In the genomic region with DNA sequence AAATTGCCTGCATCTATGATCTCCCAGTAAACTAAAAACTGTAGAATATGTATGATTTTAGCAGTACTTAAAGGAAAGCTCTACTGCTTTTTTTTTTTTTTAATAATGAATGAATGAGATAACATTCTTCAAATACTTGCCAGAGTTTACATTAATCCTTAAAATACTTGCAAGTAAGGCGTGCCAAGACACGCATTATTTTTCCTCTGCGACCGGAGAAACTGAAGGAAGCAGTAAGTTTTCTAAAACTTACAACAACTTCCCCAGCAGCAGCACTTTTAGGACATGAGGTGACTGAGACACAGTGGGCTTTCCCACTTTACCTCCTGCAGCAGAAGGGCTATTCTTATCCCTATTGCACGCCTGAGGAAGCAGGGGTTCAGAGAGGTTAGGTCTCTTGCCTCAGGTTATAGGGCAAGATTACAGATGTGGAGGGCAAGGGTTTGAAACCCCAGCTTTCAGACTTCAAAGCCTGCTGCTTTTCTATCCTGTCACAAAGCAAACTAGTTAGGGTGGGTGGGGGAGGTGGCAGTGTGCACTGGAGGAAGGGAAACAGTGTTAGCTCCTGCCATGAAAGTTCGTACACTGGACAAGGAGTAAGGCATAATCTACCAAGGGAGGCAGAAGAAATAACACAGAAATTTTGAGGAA, we compare ENCODE assay signal across 13 mouse cellular contexts.
DNase-seq lines count a peak whose midpoint lies in the region; ATAC-seq and TF ChIP-seq lines count a peak whose summit lies in the region.
"Had no signal": no experiment of that assay in that cellular context is flagged by ENCODE, and none has a peak within 500 bp of the region (broad histone marks: within the 10 kb centered on the region; RNA-seq: fewer than 3 reads in every experiment).

No protein-coding gene starts in this region.

- no peak for TF ChIP-seq CTCF in thymus, adult 2 months (IDR thresholded peaks at IDR 0.05; ENCODE audit: borderline replicate concordance, control insufficient read depth, extremely low read depth, insufficient read depth, low read length, poor library complexity)

- ATAC-seq in forebrain, embryonic 16.5 days: no peak
- ATAC-seq in kidney, embryonic 15.5 days (replicated peaks; ENCODE audit: low FRiP score): peak; percentile 79
- peak; percentile 18 for ATAC-seq in inflammation-experienced regulatory T-cells, adult 6 months
- ATAC-seq: midbrain, embryonic 15.5 days had no signal

- no peak overlapping the region for H3K9ac ChIP-seq in forebrain, embryonic 16.5 days (replicated peaks; ENCODE audit: low read depth, low read length)
- no peak overlapping the region for H3K9ac ChIP-seq in kidney, embryonic 15.5 days
- H3K9ac ChIP-seq: hindbrain, embryonic 12.5 days; midbrain, embryonic 15.5 days had no signal

- 38% methylated on average over 6 of the region's 6 CpGs for WGBS in forebrain, embryonic 10.5 days
- WGBS in forebrain, embryonic 16.5 days: 48% methylated on average over 6 of the region's 6 CpGs
- WGBS in kidney, embryonic 15.5 days: 15% methylated on average over 6 of the region's 6 CpGs
- 85% methylated on average over 6 of the region's 6 CpGs for WGBS in thymus, adult 2 months

- no peaks in the 10 kb centered on the region for H3K36me3 ChIP-seq in forebrain, embryonic 10.5 days (replicated peaks)
- H3K36me3 ChIP-seq in forebrain, embryonic 16.5 days (ENCODE audit: control insufficient read depth, insufficient read depth): no peaks in the 10 kb centered on the region
- H3K36me3 ChIP-seq in kidney, embryonic 15.5 days: no peaks in the 10 kb centered on the region
- no peaks in the 10 kb centered on the region for H3K36me3 ChIP-seq in thymus, adult 2 months (ENCODE audit: control insufficient read depth, insufficient read depth, low read length)
- H3K36me3 ChIP-seq: hindbrain, embryonic 12.5 days; midbrain, embryonic 15.5 days had no signal

- no peak for TF ChIP-seq POLR2A in thymus, adult 2 months (IDR thresholded peaks at IDR 0.05; ENCODE audit: control insufficient read depth, extremely low read depth, insufficient read depth, low read length, poor library complexity)

- peaks cover 21% of the 10 kb centered on the region for H3K4me1 ChIP-seq in forebrain, embryonic 10.5 days
- peaks cover 3% of the 10 kb centered on the region; the same call in 1 of the 2 replicates for H3K4me1 ChIP-seq in forebrain, embryonic 16.5 days (replicated peaks; ENCODE audit: control insufficient read depth, insufficient read depth, low read length)
- H3K4me1 ChIP-seq in kidney, embryonic 15.5 days: peaks cover 8% of the 10 kb centered on the region
- H3K4me1 ChIP-seq in thymus, adult 2 months (replicated peaks; ENCODE audit: control insufficient read depth, insufficient read depth, low read length): peaks cover 4% of the 10 kb centered on the region
- H3K4me1 ChIP-seq: hindbrain, embryonic 12.5 days; midbrain, embryonic 15.5 days had no signal

- H3K4me2 ChIP-seq in forebrain, embryonic 16.5 days (ENCODE audit: low read length): no peak overlapping the region
- H3K4me2 ChIP-seq in kidney, embryonic 15.5 days: no peak overlapping the region
- H3K4me2 ChIP-seq: hindbrain, embryonic 12.5 days; midbrain, embryonic 15.5 days had no signal

- H3K27me3 ChIP-seq in forebrain, embryonic 10.5 days (ENCODE audit: poor library complexity, severe bottlenecking): no peaks in the 10 kb centered on the region
- no peaks in the 10 kb centered on the region for H3K27me3 ChIP-seq in forebrain, embryonic 16.5 days (replicated peaks; ENCODE audit: control insufficient read depth, insufficient read depth, low read length)
- no peaks in the 10 kb centered on the region for H3K27me3 ChIP-seq in kidney, embryonic 15.5 days
- H3K27me3 ChIP-seq in thymus, adult 2 months (ENCODE audit: control insufficient read depth, insufficient read depth, low read length): no peaks in the 10 kb centered on the region
- H3K27me3 ChIP-seq: hindbrain, embryonic 12.5 days; midbrain, embryonic 15.5 days had no signal

- no peak overlapping the region for H3K4me3 ChIP-seq in forebrain, embryonic 10.5 days
- no peak overlapping the region for H3K4me3 ChIP-seq in forebrain, embryonic 16.5 days (replicated peaks; ENCODE audit: low read length)
- H3K4me3 ChIP-seq in kidney, embryonic 15.5 days (replicated peaks): no peak overlapping the region
- H3K4me3 ChIP-seq in thymus, adult 2 months (ENCODE audit: control insufficient read depth, insufficient read depth, low read length): no peak overlapping the region
- H3K4me3 ChIP-seq: hindbrain, embryonic 12.5 days; midbrain, embryonic 15.5 days had no signal

- peak; percentile 18 for DNase-seq in forebrain, embryonic 10.5 days (ENCODE audit: extremely low spot score, low spot score)
- DNase-seq in kidney, postnatal 25 days: no peak
- peak; percentile 18 for DNase-seq in NIH3T3 (ENCODE audit: low read depth)
- DNase-seq in natural killer cell, adult 2 months (ENCODE audit: low spot score in 2 of 2): no peak
- DNase-seq in thymus, adult 2 months: no peak
- DNase-seq: cerebellum, adult 9-11 months; kidney, adult 9 months; lung, adult 18-20 months had no signal

- H3K9me3 ChIP-seq in forebrain, embryonic 10.5 days: no peaks in the 10 kb centered on the region
- H3K9me3 ChIP-seq in forebrain, embryonic 16.5 days (ENCODE audit: control insufficient read depth, low read length): no peaks in the 10 kb centered on the region
- no peaks in the 10 kb centered on the region for H3K9me3 ChIP-seq in kidney, embryonic 15.5 days (replicated peaks)
- H3K9me3 ChIP-seq: hindbrain, embryonic 12.5 days; midbrain, embryonic 15.5 days had no signal

- peak overlapping the region; percentile 62 for H3K27ac ChIP-seq in forebrain, embryonic 10.5 days
- H3K27ac ChIP-seq in forebrain, embryonic 16.5 days (ENCODE audit: low read length): no peak overlapping the region
- H3K27ac ChIP-seq in kidney, embryonic 15.5 days: peak overlapping the region; percentile 77
- no peak overlapping the region for H3K27ac ChIP-seq in thymus, adult 2 months (ENCODE audit: control insufficient read depth, insufficient read depth, low read length)
- H3K27ac ChIP-seq: hindbrain, embryonic 12.5 days; midbrain, embryonic 15.5 days had no signal

Comparison
In these comparisons a context has a peak if more than half of its experiments do, and no peak if none do; other contexts are left out.
1. H3K27ac ChIP-seq: peak in forebrain, embryonic 10.5 days (single experiment) and kidney, embryonic 15.5 days (single experiment); none in forebrain, embryonic 16.5 days (single experiment) and thymus, adult 2 months (single experiment).
2. DNase-seq: peak in forebrain, embryonic 10.5 days (single experiment) and NIH3T3 (single experiment); none in kidney, postnatal 25 days (0 of 2), natural killer cell, adult 2 months (0 of 2) and thymus, adult 2 months (single experiment).